Mouse (Mus musculus): ENCODE data around the gene Ybx1.

- TF ChIP-seq CTCF (IDR thresholded peaks at IDR 0.05): no peak
- no peak for TF ChIP-seq EP300 (IDR thresholded peaks at IDR 0.05)
These were observed 688 bp downstream of the Ybx1 start for GRCm38 (mm10) chr4:119293574-119294258.

Data from lung, postnatal 0 days (tissue).